Mouse (Mus musculus) ovary, postnatal 10 days (tissue): ENCODE data around the gene Gucd1.
"Not testable (repeated sequence)": the region's sequence is repeated elsewhere in the genome, so short reads cannot be mapped to it uniquely, and the experiment has no call there.

ENCODE experiments used
- DNase-seq: peaks from one replicate; pipeline ENCODE4 v3.0.0; 2022; ENCODE audit warnings: low spot score

Gene Gucd1

DNA sequence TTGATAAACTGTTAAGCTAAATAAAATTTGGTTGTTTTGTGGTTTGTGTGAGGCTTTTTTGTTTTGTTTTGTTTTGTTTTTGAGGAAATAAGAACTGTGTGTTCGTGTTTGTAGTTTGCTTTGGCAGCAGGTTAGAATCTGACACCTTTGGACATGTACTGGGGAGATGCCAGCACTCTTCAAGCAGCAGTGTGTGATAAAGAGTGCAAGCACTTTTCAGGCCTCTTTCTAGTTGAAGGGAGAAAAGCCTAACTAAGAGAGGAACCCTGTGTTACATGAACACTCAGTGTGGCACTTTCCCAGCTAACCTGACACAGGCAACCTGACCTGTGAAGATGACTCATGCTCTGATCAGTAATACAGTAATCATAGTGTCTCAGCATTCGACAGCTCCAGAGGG lies 17.7 kb upstream of the Gucd1 start:
- no peak for DNase-seq

DNA sequence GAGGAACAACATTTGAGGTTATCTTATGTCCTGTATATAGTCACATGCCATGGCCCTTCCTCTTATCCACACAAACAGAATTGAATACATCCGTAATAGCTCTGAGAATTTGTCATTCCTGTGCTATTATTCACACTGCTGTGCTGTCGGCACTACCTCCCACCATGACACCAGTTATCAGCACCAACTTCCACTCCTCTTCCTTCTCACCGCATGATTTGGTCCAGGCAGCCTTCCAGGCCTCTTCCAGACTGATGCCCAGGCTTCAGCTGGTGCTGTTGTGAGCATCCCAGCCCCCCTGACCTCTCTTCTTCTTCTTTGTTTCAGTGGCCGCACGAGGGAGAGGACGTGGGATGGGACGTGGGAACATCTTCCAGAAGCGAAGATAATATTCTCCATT lies 17.2 kb upstream of the Gucd1 start:
- no peak for DNase-seq

DNA sequence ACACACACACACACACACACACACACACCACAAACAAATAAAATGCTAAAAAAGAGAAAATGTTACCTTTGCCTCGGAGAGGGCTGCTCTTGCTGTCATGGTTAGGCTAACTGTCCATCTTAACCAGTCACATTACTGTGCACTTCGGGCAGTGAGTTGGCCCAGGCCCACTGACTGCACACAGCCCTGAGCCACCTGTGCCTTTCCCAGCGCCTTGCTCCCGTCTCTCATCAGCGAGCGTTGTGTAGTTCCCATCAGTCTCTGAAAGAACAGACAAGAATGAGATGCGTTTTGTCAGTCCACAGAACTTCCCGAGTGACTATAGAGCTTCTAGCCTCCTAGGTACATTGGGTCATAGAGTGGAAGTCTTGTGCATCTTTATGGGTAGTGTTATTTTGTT lies 16.4 kb upstream of the Gucd1 start:
- no peak for DNase-seq

DNA sequence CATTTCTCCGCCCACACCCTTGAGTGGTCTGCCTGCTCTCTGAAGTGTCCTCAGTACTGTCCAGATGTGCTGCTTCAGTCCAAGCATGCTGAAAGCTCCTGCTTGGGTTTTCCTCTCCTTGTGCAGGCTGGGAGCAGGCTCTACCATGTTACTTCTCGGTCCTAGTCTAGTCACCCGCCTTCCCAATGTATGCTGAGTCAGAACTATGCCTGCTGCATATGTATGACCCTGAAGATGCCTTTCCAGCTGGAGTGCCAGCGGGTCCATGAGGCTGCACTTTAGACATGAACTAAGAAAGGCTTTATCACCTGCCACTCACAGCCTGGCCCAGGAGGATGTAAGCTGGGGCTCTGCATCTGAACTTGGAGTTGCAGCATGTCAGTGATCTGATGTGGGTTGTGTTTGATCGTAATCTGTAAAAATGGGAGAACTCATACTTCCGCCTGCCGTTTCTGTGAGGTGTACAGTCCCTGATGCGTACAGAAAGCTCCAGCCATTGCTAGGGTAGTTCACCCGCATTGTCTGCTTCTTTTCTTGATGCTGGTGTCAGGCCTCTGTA lies 13.8 kb upstream of the Gucd1 start:
- DNase-seq: no peak

DNA sequence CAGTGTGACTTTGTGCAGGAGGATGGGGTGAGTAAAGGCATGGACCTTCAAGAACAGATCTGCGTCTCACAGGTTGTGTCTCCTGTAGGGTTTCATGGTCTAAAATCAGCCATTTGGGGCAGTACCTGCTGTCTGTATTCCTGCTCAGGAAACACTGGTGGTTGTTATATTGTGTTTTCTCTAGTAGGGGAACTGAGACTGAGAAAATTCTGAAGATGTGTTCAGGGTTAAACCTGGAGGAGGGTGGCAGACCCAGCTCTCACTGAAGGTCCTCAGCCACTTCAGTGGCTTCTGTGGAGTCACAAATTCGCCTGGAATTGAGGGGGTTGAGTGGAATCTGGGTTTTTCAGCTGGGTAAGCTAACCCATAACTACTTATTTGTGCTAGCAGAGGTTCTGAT lies 12.6 kb upstream of the Gucd1 start:
- DNase-seq: no peak

DNA sequence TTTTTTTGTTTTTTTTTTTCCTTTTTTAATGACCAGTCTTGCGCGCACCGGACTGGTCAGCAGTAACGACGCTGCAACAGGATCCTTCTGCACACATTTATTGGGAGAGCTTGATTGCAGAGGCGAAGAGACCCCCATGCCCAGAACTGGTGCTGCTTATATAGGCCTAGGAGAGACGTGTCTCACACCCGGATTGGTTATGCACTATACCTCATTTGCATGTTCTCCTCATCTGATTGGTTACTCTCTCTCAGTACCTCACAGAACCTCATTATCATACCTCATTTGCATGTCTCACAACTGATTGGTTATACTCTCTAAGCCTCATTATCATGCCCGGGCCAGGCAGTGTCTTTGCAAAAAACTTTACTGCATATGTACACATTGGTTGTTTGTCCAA lies 7.7 kb upstream of the Gucd1 start:
- DNase-seq: not testable (repeated sequence)

DNA sequence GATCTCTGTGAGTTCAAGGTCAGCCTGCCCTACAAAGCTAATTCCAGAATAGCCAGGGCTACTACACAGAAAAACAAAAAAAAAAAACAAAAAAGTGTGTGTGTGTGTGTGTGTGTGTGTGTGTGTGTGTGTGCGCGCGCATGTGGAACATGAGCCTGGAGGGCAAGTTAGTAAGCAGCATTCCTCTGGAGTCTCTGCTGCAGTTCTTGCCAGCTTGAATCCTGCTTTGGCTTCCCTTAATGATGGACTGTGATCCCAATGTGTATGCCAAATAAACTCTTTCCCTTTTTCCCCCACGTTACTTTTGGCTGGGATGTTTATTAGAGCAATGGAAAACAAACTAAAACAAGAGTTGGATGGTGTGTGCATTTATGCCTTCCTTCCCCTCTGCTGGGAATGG lies 3.9 kb upstream of the Gucd1 start:
- no peak for DNase-seq

DNA sequence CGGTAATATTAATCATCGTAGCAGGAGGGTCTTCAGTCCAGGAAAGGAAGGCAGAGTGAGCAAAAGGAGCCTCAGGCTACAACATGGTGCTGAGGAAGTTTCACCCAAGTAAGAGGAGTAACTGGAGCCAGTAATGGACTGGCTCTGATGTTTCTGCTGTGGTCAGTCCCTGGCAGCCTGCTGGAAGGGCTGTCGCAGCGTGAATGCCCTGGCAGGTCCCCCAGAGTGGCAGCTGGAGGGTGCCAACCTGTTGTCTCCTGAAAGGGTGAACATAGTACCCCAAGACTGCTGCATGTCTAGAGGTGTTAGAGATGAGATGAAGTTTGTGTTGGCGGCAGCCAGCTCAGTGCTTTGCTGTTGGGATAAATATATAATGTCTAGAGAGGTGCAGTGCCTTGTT lies 2.8 kb upstream of the Gucd1 start:
- DNase-seq: no peak

DNA sequence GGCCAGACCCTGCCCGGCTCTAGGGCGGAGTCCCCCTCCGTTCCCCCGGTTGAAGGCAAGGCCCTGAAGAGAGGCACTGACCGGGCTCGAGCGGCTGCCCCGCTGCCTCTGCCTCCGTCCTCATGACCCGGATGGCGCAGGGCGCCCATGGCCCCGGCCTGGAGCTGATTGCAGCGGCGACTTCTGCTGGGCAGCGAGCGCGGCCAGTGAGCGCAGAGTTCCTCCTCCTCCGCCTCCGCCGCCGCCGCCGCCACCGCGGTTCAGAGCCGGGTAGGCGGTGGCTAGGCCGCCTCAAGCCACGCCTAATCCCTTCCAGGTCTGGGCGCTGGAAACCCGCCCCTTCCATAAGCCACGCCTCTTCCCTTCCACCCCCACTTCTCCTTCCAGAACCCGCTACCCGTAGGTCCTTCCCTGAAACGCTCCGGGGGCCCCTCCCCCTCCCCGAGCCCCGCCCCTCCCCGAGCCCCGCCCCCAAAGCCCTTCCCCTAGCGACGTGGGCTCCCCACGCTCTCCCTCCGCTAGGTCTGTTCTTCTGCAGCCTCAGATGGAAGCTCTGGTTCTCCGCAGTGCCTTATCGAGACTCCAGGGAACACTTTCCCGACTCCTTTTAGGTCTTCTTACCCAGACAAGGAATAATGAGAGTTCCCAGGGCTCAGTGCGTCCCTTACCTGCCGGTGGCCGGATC lies 557 bp downstream of the Gucd1 start, which contains the start of gene Snrpd3:
Gene Snrpd3, plus strand, starts transcription at position 479 of the 685 bp plus-strand sequence.
- DNase-seq: peak; percentile 73

DNA sequence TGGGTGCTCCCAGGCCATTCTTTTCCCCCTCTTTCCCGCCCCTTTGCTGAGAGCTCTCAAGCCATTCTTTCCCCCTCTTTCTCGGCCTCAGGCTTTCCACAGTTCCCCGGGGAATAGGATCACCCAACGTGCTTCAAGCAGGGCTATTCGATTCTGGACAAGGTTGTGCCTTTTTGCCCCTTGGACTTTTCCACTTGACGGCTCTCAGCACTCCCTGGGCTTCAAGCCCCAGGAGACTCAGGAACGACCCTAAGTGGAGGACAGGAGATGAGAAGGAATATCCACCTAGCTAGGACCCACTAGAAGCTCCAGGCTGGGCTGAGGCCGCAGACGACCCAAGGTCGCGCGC lies 1.1 kb downstream of the Gucd1 start:
- no peak for DNase-seq

DNA sequence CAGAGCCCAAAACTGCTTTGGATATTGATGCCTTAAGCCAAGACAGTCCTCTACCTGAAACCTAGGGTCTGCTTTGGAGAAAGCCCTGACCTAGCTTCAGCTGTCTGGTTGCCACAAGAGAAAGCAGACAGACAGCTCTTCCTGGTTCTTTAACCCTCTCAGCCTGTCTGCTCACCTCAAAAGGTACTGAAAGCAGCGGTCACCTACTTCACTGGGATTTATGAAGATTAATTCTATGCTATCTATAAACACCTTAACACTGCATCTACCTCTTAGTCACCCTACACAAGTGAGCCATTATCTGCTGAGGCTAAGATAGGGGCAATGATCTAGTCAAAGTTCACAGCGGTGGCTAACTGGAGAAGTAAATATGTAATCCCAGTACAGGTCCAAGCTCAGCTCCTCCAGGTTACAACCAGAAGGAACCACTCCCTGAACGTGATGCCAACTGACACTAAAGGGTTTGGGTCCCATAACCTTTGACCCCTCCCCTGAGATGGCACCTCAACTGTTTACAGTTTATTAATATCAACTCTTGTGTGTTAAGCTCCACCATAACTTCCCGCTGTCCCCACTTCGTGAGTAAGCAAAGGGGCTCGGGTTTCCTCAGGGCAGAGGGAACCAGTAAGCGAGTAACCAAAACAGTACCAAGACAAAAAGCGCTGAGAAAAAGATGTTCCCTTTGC lies 1.6 kb downstream of the Gucd1 start:
- DNase-seq: no peak

DNA sequence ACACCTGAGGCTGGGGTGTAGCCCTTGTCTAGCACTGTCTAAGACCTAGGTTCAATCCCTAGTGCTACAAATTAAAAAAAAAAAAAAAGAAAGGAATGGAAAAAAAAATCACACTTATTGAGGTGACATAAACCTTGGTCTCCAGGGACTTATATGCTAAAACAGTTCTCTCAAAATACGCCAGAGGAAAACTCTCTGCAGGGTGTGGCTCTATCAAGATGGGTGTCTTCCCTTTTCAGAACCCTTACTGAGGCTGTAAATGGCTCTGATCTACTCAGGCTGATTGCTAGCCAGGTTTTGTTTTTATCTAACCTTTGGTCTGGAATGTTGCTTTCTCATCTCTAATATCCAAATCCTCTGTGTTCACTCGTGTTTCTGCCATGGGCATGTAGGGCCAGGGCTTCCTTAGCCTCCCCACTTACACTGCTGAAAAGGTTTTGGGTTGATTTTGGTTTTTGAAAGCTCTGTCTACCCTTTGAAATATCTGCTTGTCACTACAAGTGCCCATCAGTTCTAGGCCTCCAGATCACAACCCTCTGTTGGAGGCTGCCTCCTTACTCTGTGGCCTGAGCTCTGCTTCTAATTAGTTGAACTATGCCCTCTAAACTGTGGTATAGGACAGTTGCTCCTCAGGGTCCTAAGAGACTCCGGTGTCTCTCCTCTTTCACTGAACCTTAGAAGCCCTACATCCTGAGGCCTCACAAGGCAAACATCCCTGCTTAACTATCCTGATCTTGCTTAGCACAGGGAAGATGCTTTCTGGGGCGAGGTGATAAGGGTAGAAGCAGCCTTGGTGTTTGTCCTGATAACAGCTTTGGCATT lies 2.3 kb downstream of the Gucd1 start:
- DNase-seq: no peak

DNA sequence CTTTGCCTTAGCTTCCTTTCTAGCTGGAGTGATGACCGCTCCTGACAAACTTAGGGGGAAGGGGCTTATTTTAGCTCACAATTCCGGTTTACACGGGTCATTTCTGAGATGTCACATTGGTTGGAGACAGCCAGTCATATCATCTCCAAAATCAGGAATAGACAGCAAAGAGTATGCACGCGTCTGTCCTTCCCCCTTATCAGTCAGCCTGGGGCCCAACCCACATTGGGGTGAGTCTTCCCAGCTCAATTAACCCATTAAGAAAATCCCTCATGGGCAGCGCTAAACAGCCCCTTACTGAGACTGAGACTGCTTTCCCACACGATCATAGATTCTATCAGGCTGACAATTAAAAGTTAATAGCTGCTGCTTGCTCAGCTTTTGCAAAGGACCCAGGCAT lies 3.4 kb downstream of the Gucd1 start:
- DNase-seq: no peak

DNA sequence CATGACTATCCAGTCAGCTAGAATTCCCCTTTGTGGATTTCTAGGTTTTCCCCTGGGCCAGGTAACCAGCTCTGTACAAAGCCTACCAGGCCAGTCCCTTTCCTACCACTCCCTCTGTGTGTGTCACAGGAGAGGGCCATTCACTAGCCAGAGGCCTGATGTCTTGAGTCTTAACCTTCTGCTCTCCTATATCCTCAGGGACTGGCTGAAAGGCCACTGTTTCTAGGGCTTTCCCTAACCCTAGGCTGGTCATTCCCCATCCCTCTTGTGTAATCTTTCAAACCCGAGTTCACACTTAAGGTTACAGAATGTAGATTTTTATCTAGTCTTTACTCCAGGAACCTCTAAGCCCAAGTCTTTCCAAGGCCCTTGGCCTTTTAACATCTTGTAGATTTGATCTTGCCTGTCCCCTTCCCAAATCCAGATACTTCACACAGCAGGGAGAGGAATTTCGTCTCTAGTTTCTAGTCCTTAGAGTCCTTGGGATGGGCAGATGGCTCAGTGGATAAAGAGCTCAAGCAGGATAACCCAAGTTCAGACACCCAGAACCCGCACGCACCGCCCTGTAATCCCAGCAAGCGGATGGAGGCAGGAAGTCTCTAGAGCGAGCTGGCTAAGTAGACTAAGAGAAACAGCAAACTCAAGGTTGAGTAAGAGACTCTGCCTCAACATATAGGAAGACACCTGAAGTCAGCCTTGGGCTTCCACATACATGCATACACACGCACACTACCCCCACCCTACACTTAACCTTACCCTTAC lies 4.3 kb downstream of the Gucd1 start:
- no peak for DNase-seq

DNA sequence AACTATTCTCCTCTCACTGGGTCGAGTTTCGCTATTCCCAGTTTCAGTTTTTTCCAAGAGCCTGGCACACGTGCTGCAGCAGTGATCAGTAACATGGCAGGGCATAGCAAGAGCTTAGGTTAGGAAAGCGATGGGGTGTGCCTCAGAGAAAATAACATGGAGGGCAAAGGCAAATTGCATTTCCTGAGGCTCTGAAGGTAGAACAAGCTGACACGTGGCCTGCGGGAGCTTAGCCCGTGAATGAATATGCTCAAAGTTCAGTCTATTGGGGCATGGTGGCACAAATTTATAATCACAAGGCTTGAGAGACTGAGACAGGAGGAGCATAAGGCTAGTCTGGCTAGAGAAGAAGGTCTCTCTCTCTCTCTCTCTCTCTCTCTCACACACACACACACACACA lies 5.0 kb downstream of the Gucd1 start:
- DNase-seq: no peak

DNA sequence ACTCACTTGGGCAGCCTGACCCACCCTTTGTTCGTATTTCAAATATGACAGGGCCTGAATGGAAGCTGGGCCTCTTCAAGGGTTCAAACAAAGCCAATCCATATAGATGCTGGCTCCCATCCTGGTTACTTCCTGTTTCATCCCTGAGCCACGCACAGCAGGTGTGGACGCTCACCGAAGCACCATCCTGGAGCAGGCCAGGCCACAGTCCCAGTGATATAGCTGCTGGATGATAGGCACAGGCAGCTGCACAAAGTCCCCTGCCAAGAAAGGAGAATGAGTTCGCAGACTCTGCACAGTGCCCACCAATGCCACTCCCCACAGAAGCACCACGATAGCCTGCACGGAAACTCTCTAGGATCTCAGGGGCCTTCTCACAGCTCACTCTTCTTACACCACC lies 5.9 kb downstream of the Gucd1 start:
- DNase-seq: no peak

DNA sequence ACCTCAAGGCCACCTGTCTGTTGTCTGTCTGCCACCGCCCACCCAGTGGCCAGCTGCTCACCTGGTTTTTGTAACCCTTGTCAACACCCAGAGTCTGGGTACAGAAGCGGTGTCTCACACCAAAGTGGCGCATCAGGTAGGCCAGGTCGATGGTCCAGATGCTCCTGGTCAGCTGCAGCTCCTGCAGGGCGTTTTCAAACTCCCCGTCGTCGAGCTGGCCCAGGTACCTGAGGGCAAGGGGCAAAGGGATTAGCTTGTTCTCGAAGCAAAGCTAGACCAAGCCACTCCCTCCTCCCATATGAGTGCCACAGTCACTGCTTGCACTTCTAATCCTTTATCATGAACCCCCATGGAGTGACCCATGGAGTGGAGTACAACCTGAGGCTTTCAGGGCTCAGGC lies 6.7 kb downstream of the Gucd1 start:
- DNase-seq: no peak

DNA sequence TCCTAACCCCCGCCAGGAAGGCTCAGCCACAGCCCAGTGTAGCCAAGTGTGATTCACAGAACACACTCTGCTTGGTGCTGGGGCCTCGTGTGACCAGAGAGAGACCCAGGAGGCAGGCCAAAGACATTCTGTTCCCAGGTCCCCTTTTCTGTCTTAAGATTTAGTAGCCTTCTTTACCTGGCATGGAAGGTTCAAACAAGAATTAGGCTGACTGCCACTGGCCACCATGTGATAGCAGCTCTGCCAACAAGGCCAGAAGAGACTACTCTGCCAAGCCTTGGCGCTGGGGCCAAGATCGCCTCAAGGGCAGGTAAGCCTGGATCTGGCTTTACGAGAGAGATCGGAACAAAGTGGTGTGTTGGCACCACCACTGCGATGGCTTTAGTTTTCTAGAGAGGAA lies 7.3 kb downstream of the Gucd1 start:
- no peak for DNase-seq

DNA sequence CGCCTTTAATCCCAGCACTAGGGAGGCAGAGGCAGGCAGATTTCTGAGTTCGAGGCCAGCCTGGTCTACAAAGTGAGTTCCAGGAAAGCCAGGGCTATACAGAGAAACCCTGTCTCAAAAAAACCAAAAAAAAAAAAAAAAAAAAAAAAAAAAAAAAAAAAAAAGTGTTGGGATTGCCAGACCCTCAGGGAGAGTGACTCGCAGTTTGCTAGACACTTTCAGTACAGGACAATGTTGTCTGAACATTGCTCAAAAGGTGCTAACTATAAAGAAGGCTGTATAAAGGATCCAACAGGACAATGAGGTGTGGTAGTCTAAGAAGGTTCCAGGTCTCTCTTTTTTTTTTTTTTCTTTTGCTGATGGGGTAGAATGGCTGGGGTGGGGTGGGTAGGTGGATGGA lies 11.8 kb downstream of the Gucd1 start:
- not testable (repeated sequence) for DNase-seq

DNA sequence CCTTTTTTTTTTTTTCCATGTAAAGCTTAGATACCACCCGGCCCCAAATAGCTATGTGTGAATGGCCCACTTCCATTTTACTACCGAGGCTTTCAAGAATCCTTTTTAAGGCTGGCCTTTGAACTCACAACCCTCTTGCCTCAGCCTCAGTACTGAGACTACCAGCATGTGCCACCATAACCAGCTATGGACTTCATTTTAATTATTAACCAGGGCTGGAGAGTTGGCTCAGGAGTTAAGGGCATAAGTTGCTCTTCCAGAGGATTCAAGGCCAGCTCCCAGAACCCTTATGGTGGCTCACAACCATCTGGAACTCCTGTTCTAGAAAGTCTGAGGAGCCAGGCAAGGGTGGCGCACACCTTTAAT lies 12.7 kb downstream of the Gucd1 start:
- DNase-seq: no peak

DNA sequence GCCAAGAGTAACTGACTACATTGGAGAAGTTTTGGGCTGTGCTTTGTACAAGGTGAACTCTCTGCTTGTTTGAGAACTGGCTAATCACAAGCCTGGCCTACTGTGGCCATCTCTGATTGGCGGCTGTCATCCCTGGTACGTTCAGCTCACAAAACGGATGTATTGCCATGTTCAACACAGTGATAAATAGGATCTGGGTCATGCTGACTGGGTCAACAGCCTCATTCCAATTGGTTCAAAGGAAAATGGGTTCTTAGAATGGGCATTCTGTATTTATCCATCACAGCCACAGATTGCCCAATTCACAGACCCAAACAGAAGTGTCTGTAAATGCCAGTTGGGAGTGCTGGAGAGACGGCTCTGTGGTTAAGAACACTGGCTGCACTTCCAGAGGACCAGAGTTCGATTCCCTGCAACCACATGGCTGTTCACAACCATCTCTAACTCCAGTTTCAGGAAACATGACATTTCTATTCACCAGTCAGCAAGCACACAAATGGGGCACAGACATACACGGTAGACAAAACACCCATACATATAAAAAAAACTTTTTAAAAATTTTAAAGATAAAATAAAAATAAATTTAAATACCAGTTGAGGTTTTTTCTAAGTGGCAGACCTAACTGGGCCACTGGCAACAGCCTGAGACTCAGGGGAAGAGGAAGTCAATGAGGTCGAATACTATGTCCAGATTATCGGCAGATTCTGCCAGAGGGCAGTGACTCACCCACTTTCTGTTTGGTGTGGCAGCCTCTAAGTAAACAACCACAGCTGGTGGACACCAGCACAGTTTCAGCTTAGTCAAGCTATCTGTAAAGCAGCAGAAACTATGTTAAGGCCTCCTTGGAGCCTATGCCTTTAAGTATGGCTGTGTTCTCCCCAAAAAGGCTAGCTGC lies 13.3 kb downstream of the Gucd1 start:
- no peak for DNase-seq
